Mouse (Mus musculus) CH12.LX (cell line): ENCODE results near the gene Dydc2. TPM values are rescaled to one million over a fixed set of nuclear protein-coding genes. Genes with fewer than 3 reads are reported as not detected.

Experiments
- DNase-seq: peaks from one replicate; pipeline ENCODE4 v3.0.0-alpha.2; 2013; ENCODE audit errors: extremely low read depth
- H3K27ac ChIP-seq: 2 replicates; pipeline ENCODE4 v1.5.1; 2012; ENCODE audit warnings: low read depth, mild to moderate bottlenecking, control low read depth, moderate library complexity; ENCODE audit not compliant: insufficient read depth
- H3K27me3 ChIP-seq: replicated peaks from 2 replicates; pipeline ENCODE3; 2012; ENCODE audit warnings: inconsistent platforms
- H3K36me3 ChIP-seq, 2 experiments: replicated peaks in 1 of 2; 2 replicates each; pipeline versions ENCODE3 to v1.6.1; 2012; ENCODE audit warnings: inconsistent platforms in 1 of 2, low read length in 1 of 2, mild to moderate bottlenecking in 1 of 2, mixed read lengths in 1 of 2, moderate library complexity in 1 of 2; ENCODE audit not compliant: control insufficient read depth in 1 of 2, insufficient read depth in 1 of 2
- H3K4me1 ChIP-seq, 2 experiments: 2 replicates each; pipeline ENCODE4 v1.6.1; 2012; ENCODE audit warnings: inconsistent platforms in 1 of 2, moderate library complexity in 1 of 2; ENCODE audit not compliant: insufficient read depth in 2 of 2, control insufficient read depth in 1 of 2
- H3K4me2 ChIP-seq: 2 replicates; pipeline ENCODE4 v1.6.1; 2012; ENCODE audit warnings: low read depth, mild to moderate bottlenecking, control low read depth; ENCODE audit not compliant: poor library complexity, insufficient read depth, severe bottlenecking
- H3K4me3 ChIP-seq, 3 experiments: fragments of 150-350 bp in 1 of 3; sonication (generic) in 1 of 3; replicated peaks in 1 of 3; 2 replicates each; pipeline versions ENCODE3 to v1.5.1; 2011 to 2012; ENCODE audit warnings: low read depth in 2 of 3, low read length in 2 of 3, mild to moderate bottlenecking in 2 of 3, moderate library complexity in 2 of 3, control low read depth in 1 of 3, improper control_type of control experiment in 1 of 3, inconsistent platforms in 1 of 3, mixed read lengths in 1 of 3; ENCODE audit not compliant: poor library complexity in 1 of 3
- H3K79me2 ChIP-seq: replicated peaks from 2 replicates; pipeline ENCODE4 v1.6.1; 2012; ENCODE audit warnings: mild to moderate bottlenecking, moderate library complexity; ENCODE audit not compliant: control insufficient read depth, poor library complexity, insufficient read depth, severe bottlenecking; ENCODE audit errors: extremely low read depth
- H3K9ac ChIP-seq: 2 replicates; pipeline ENCODE4 v1.6.1; 2012; ENCODE audit warnings: low read depth, mild to moderate bottlenecking, control low read depth, moderate library complexity; ENCODE audit not compliant: insufficient read depth
- H3K9me3 ChIP-seq: replicated peaks from 2 replicates; pipeline ENCODE3; 2012; ENCODE audit warnings: low read length, inconsistent platforms, mixed read lengths
- BHLHE40 ChIP-seq: IDR thresholded peaks from 2 replicates; pipeline ENCODE4 v1.6.1; 2011; ENCODE audit warnings: mild to moderate bottlenecking, low read depth, low read length, improper control_type of control experiment
- CHD1 ChIP-seq: IDR thresholded peaks from 2 replicates; pipeline ENCODE4 v1.6.1; 2012; ENCODE audit warnings: low read depth, low read length, improper control_type of control experiment, inconsistent platforms
- CTCF ChIP-seq, 2 experiments: IDR thresholded peaks in 1 of 2; conservative IDR thresholded peaks in 1 of 2; 2 replicates each; pipeline ENCODE4 v1.5.1; 2011 to 2012; ENCODE audit warnings: low read depth in 2 of 2, low read length in 2 of 2, improper control_type of control experiment in 1 of 2, inconsistent platforms in 1 of 2, mild to moderate bottlenecking in 1 of 2, moderate library complexity in 1 of 2
- GABPA ChIP-seq: IDR thresholded peaks from 2 replicates; pipeline ENCODE4 v1.6.1; 2012; ENCODE audit warnings: low read depth, low read length, improper control_type of control experiment, inconsistent platforms; ENCODE audit not compliant: insufficient replicate concordance
- KAT2A ChIP-seq: IDR thresholded peaks from 2 replicates; pipeline ENCODE4 v1.6.1; 2012; ENCODE audit warnings: low read length, improper control_type of control experiment, inconsistent platforms; ENCODE audit not compliant: insufficient replicate concordance
- MAFK ChIP-seq: IDR thresholded peaks from 2 replicates; pipeline ENCODE4 v1.6.1; 2011; ENCODE audit warnings: low read length, improper control_type of control experiment; ENCODE audit not compliant: insufficient replicate concordance
- NRF1 ChIP-seq: IDR thresholded peaks from 2 replicates; pipeline ENCODE4 v1.6.1; 2014; ENCODE audit warnings: low read depth, mild to moderate bottlenecking, inconsistent platforms, low read length, improper control_type of control experiment, moderate library complexity
- POLR2AphosphoS2 ChIP-seq: IDR thresholded peaks from 2 replicates; pipeline ENCODE4 v1.6.1; 2011; ENCODE audit warnings: low read depth, low read length, improper control_type of control experiment
- SIN3A ChIP-seq: IDR thresholded peaks from 2 replicates; pipeline ENCODE4 v1.6.1; 2012; ENCODE audit warnings: low read length, improper control_type of control experiment, inconsistent platforms
- TBP ChIP-seq: conservative IDR thresholded peaks from 2 replicates; pipeline ENCODE4 v1.6.1; 2011; ENCODE audit warnings: low read depth, low read length, improper control_type of control experiment
- TCF12 ChIP-seq: IDR thresholded peaks from 2 replicates; pipeline ENCODE4 v1.6.1; 2014; ENCODE audit warnings: low read depth, mild to moderate bottlenecking, inconsistent platforms, low read length, improper control_type of control experiment
- USF2 ChIP-seq: conservative IDR thresholded peaks from 2 replicates; pipeline ENCODE4 v1.6.1; 2011; ENCODE audit warnings: low read depth, low read length, improper control_type of control experiment
- ZMIZ1 ChIP-seq: IDR thresholded peaks from 2 replicates; pipeline ENCODE4 v1.6.1; 2012; ENCODE audit warnings: low read depth, mild to moderate bottlenecking, inconsistent platforms, low read length, improper control_type of control experiment
- dilution Hi-C: fragments of 300-500 bp; cut with MboI; formaldehyde crosslinking; loops from 2 replicates; pipeline ENCODE4 v1.14.3; 2020; ENCODE audit warnings: low sequenced_read_pairs; ENCODE audit not compliant: extremely low pct_unique_long_range_greater_than_20kb, extremely low pct_ligation_motif_present
- in situ Hi-C: fragments of 300-500 bp; cut with MboI; formaldehyde crosslinking; loops from 3 replicates; pipeline ENCODE4 v1.14.3; 2019; ENCODE audit warnings: low sequenced_read_pairs, low pct_ligation_motif_present, low pct_unique_long_range_greater_than_20kb, mixed read lengths
- polyA plus RNA-seq: library from polyadenylated mRNA; unstranded; fragments of >175 nt; gene quantifications from 2 replicates; pipeline ENCODE4 v1.2.1, GENCODE M21; 2012; ENCODE audit warnings: low read depth; ENCODE audit not compliant: insufficient read length
- total RNA-seq, 2 experiments: library from RNA; depleted of rRNA; stranded (reverse); fragments of 300-350 nt in 1 of 2; fragments of >200 nt in 1 of 2; gene quantifications; 2 replicates each; pipeline ENCODE4 v1.2.3; 2012 to 2014

Gene Dydc2
- total and polyA plus RNA-seq, 3 experiments: 0.67 TPM; not detected in 2

DNA sequence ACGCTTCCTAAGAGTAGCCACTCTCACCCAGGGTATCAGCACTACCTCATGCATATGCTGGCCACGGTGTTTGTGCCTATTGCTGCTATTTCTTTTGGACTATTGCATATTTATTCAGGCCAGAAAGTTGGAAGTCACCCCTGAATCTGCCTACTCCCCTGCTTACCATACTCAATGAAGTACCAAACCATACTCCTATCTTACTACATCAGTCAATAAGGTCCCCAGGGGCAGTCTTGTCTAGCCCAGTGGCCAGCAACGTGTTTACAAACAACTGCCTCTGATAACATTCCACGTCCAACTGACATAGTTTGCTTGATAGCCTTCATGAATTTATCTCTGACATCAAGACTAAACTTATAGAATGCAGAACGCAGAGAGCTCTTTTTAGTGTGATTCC is 32.2 kb upstream of the Dydc2 start:
- no peak overlapping the region for H3K9ac ChIP-seq
- H3K9me3 ChIP-seq: no peaks in the 10 kb centered on the region
- no peaks in the 10 kb centered on the region for H3K4me1 ChIP-seq
- dilution Hi-C loops: no loop called here
- H3K79me2 ChIP-seq: no peaks in the 10 kb centered on the region
- no peak for DNase-seq
- H3K36me3 ChIP-seq: no peaks in the 10 kb centered on the region
- TF ChIP-seq CTCF (conservative IDR thresholded peaks at IDR 0.05 in 1 of 2, IDR thresholded peaks at IDR 0.05 in 1 of 2; ENCODE audit: low read depth in 2 of 2, low read length in 2 of 2) (no peak), CHD1 (no peak), TCF12 (no peak)
- TF ChIP-seq, all 38 proteins: peak for 0
- Histone ChIP-seq H3K27me3 (no peaks in the 10 kb centered on the region), H3K27ac (no peak overlapping the region), H3K4me2 (no peak overlapping the region), H3K4me3 (no peak overlapping the region)
- in situ Hi-C loops: no loop called here

DNA sequence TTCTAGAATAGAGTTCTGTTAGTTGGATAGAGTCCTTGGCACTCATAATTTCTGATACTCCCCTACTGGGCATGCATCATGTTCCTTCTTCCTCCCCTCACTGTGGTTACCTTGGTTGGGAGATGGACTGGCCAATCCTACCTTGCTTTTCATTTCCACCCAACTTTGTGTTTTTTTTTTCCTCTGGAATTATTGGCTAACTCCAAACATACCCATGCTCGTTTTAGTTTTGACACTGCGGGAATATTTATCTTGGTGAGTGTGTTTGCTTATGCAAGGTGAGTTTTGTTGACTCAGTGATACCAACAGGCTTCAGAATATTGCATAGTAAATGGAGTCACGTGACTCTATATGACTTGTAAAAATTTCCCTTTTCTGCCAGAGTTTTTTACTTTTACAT is 31.7 kb upstream of the Dydc2 start:
- Histone ChIP-seq H3K27me3 (no peaks in the 10 kb centered on the region), H3K9ac (no peak overlapping the region), H3K36me3 (no peaks in the 10 kb centered on the region), H3K27ac (no peak overlapping the region), H3K4me3 (no peak overlapping the region), H3K9me3 (no peaks in the 10 kb centered on the region), H3K4me2 (no peak overlapping the region), H3K79me2 (no peaks in the 10 kb centered on the region), H3K4me1 (no peaks in the 10 kb centered on the region)
- no peak for TF ChIP-seq POLR2AphosphoS2
- TF ChIP-seq USF2: no peak
- no peak for TF ChIP-seq KAT2A
- TF ChIP-seq MAFK: no peak
- TF ChIP-seq BHLHE40: 0 out of 2 replicates have a peak, but pooled peaks have one; percentile 18
- TF ChIP-seq GABPA: no peak
- TF ChIP-seq TBP: no peak
- dilution Hi-C loops (no loop called here), in situ Hi-C loops (no loop called here)
- DNase-seq: no peak

DNA sequence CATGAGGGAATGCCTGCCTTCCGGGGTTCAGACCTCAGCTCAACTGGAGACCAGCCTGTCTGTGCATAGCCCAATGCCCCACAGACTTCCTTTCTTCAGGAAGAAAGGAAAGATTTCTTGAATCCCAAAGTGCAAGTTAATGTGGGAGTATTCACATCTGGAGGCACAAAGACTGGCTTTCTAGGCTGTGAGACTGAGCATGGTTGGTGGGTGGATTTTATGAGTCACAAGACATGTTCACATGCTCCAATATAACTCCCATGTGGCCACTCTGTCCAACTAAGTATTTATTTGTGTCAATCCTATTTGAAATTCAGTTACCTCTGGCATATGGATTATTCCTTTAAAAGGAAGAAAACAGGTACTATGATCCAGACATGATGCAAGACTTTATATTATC is 29.7 kb upstream of the Dydc2 start:
- Histone ChIP-seq H3K27ac (no peak overlapping the region), H3K36me3 (no peaks in the 10 kb centered on the region), H3K79me2 (no peaks in the 10 kb centered on the region), H3K27me3 (no peaks in the 10 kb centered on the region), H3K9me3 (no peaks in the 10 kb centered on the region), H3K4me1 (no peaks in the 10 kb centered on the region), H3K4me2 (no peak overlapping the region), H3K4me3 (no peak overlapping the region), H3K9ac (no peak overlapping the region)
- in situ Hi-C loops (loop anchor here (10.0 kb wide), 1 partner anchor 66 kb away; no protein-coding TSS in a partner anchor), dilution Hi-C loops (no loop called here)
- no peak for DNase-seq
- TF ChIP-seq CTCF (conservative IDR thresholded peaks at IDR 0.05 in 1 of 2, IDR thresholded peaks at IDR 0.05 in 1 of 2; ENCODE audit: low read depth in 2 of 2, low read length in 2 of 2) (no peak), CHD1 (no peak), NRF1 (no peak), ZMIZ1 (no peak), SIN3A (no peak)
